Mouse (Mus musculus) regulatory T cell (primary cell): ENCODE measurements at regions not wholly inside any gene's neighbourhood (a gene's known extent, or its start where the extent isn't known, plus 50 kb on each side); places are given as distances from the start of the nearest gene placed in this dataset.

Experiments
- in situ Hi-C: fragments of 300-600 bp; cut with MboI, MseI; formaldehyde crosslinking; loops from one replicate; pipeline ENCODE4 v1.15.1; 2025; ENCODE audit warnings: high pct_unique_total_duplicates

- in situ Hi-C loops, result no loop called here
Measured at GRCm38 (mm10) chr12:68882503-68882902, 276.5 kb downstream of the Rps29 start.

- in situ Hi-C loops, result no loop called here
Measured at GRCm38 (mm10) chr12:68879425-68879824, 279.6 kb downstream of the Rps29 start.

DNA sequence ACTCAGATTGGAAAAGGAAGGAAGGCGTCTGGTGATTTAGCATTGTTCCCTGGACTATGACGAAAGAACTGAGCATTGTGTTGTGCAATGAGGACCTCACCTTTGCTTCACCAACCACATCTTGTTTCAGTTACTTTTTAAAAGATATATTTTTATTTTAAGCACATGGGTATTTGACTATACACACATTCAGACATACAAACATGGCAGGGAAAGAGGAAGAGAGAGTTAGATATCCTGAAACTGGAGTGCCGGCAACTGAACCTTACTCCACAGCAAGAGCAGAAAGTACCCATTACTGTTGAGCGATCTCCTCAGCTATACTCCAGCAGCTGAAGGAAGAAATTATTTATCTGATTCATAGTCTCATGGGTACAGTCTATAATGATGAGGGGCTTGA is 287.7 kb downstream of the Rps29 start:
- in situ Hi-C loops, result no loop called here

- in situ Hi-C loops, result no loop called here
Measured at GRCm38 (mm10) chr12:68862991-68863356, 296.0 kb downstream of the Rps29 start.

DNA sequence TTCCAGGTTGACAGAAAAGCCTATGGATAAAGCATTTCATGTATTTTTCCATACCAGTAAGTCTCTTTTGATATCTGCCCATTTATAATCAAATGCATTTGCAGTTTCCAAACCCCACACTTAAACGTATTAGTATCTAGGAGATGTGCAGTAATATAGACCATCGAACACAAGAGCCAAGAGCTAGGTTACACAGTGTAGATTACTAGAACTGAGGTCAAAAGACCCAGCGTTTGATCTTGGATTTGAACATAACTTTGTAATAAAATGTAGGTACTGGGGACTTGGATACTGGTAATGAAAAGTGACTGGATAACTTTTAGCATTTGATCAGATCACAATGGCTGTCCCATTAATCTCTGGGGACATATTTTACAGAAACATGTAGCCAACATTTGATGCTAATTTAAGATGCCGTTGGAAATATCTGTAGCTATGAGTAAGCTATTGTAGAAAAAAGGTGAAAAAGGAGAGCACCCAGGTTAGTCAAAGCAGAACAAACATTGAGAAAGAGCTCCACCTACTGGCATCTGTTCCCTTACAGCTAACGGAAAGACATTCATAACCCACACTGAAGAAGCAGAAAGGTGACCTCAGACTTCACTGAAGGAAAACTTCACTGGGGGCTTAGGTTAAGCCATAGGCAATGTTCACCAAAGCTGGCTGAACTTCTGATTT is 296.5 kb downstream of the Rps29 start:
- in situ Hi-C loops, result no loop called here

- in situ Hi-C loops, result no loop called here
Measured at GRCm38 (mm10) chr12:68860332-68860731, 298.7 kb downstream of the Rps29 start.

GRCm38 (mm10) chr12:68849616-68850140 is 309.3 kb downstream of the Rps29 start:
- in situ Hi-C loops, result no loop called here

GRCm38 (mm10) chr12:68840815-68841214 is 318.2 kb downstream of the Rps29 start:
- in situ Hi-C loops, result no loop called here

- in situ Hi-C loops, result no loop called here
Measured at GRCm38 (mm10) chr12:68840156-68840555, 318.8 kb downstream of the Rps29 start.

GRCm38 (mm10) chr12:68836023-68836422 is 323.0 kb downstream of the Rps29 start:
- in situ Hi-C loops, result no loop called here

GRCm38 (mm10) chr12:68833914-68834313 is 325.1 kb downstream of the Rps29 start:
- in situ Hi-C loops, result no loop called here

DNA sequence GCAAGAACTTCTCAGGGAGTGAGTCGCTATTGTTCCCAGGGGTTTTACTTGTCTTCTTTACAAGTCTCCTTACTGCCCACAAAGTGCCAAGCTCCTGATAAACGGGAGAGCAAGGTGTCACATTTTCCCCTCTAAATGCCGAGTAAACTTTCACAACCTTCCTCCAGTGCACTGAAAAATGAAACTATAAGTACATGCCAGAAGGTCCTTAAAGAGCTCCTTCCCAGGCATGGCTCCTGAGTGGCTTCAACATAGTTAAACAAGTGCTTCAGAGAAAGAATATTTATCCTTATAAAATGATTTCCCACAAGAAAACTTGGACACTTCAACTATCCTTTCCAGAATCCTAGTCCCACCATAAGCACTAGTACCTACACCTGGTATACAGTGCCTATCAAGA is 329.6 kb downstream of the Rps29 start:
- in situ Hi-C loops, result no loop called here

DNA sequence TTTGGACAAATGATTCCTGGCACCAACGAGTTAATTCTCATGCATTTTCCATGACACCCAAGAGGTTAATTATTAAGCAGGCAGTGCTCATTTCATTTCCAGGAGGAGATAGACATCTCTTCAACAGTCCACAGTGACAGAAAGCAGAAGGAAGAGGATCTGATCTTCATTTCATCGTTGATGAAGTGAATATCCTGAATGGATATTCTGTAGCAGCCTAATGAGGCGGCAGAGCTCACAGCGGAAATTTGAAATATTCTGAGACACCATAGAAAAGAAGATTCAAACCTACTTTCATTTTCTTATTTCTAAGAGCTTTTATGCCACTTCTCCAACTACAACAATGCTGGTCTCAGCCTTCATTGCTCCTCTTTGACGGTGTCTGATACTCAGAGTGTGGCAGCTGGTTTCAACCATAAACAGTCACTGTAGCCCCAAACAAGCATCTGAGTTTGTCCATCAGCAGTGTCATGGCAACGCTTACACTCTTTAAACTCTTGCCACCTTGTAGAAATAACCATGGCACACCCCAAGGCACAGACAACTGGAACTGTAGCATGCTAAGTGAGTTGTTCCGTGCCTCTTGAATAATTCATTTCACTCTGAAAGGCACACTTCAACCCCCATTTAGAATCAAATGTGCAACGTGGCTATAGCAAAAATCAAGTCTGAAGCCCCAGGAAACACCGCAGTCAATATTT is 331.3 kb downstream of the Rps29 start:
- in situ Hi-C loops, result no loop called here

DNA sequence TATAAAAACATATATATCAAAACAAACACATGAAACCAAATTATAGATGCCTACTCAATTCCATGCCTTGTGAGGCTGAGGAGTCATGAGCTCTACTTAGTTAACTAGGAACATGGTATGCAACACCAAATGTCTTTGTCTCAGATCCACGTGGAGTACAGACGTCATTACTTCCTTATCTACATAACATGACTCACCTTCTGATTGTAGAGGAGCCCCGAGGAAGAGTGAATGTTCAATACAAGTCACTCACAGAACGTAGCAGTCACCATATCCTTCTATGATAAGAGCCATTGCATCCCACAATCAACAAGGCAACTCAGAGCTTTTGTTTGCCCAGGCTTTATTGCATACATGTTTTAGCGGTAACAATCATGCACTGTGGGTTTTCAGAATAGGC is 364.6 kb downstream of the Rps29 start:
- in situ Hi-C loops, result no loop called here

DNA sequence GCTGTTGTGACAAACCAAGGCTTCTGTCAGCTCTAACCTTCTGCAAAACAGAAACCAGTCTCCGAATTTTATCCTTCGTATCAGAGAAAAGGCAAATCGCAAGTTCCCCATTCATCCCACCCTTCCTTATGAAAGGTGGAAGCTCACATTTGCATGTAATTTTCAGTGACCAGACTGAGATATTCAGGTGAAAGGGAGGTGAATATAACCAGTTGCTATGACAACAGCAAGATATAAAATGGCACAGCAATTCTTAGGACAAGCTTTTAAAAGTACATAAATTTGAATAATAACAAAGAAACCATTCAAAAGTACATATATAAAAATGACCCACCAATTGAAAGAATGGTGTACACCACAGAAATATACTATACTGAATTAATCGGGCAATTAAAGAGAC is 375.4 kb downstream of the Rps29 start:
- in situ Hi-C loops, result no loop called here

- in situ Hi-C loops, result no loop called here
Measured at GRCm38 (mm10) chr12:68775503-68775902, 383.5 kb downstream of the Rps29 start.

DNA sequence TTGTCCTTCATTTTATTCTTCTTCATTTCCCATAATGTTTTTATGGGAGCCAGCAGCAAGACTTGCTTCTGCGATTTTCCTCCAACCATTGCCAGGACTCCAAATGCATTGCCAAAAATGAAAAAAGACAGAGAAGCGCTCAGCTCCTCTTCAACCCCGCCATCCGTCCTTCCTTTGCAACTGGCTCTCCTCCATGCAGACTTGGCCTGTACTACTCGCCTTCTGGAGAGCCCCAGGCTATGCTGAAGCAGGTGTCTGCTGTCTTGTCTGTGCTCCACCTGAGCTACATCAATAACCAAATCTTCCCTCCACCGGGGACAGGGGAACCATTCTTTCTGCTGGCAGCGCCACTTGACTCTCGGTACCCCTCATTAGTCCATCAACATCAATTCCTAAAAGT is 384.2 kb downstream of the Rps29 start:
- in situ Hi-C loops, result no loop called here

DNA sequence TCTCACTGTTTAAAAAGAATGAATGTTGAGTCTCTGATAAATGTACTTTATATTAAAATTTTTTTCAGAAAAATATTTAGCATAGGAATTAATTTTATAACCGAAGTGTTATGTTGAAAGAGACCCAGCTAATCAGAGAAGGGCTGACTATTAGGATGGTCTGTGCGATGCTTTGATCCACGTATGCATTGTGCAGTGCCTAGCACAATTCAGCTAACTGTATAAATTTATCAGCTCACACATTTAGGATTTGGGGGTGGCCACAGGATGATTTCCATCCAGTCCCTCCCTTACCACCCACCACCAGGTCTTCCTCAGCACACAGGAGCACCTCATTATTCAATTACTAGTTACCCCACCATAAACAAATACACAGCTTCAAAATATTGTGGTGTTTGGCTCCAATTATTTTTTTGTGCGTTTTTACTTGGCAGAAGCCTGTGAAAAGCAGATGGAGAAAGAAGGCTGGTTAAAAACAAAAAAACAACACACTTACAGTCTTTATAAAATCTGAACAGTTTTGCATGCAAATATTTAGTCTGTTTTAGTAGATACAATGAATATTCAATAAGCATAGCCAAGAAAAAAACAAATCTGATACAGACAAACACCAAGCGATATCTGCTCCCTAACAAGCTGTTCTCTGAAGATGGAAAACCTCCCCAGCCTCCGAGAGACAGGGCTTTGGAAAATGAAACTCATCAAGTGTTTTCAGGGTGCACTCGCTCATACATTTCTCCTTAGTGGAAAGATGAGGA is 400.5 kb downstream of the Rps29 start:
- in situ Hi-C loops, result loop anchor here (10.0 kb wide), 1 partner anchor 764 kb away; no protein-coding TSS in a partner anchor

- in situ Hi-C loops, result loop anchor here (10.0 kb wide), 1 partner anchor 276 kb away; no protein-coding TSS in a partner anchor
Measured at GRCm38 (mm10) chr12:68728882-68729281, 430.1 kb downstream of the Rps29 start.

GRCm38 (mm10) chr12:68718946-68719345 is 440.0 kb downstream of the Rps29 start:
- in situ Hi-C loops, result no loop called here

GRCm38 (mm10) chr12:68694275-68695267 is 464.4 kb downstream of the Rps29 start:
- in situ Hi-C loops, result no loop called here
